Mouse (Mus musculus) mesoderm, embryonic 11.5 days (tissue): ENCODE measurements around the gene Ccdc57.

Experiments
- DNase-seq: peaks from one replicate; pipeline ENCODE4 v3.0.0-alpha.2; 2012; ENCODE audit warnings: low read depth, low spot score

The Ccdc57 gene

DNA sequence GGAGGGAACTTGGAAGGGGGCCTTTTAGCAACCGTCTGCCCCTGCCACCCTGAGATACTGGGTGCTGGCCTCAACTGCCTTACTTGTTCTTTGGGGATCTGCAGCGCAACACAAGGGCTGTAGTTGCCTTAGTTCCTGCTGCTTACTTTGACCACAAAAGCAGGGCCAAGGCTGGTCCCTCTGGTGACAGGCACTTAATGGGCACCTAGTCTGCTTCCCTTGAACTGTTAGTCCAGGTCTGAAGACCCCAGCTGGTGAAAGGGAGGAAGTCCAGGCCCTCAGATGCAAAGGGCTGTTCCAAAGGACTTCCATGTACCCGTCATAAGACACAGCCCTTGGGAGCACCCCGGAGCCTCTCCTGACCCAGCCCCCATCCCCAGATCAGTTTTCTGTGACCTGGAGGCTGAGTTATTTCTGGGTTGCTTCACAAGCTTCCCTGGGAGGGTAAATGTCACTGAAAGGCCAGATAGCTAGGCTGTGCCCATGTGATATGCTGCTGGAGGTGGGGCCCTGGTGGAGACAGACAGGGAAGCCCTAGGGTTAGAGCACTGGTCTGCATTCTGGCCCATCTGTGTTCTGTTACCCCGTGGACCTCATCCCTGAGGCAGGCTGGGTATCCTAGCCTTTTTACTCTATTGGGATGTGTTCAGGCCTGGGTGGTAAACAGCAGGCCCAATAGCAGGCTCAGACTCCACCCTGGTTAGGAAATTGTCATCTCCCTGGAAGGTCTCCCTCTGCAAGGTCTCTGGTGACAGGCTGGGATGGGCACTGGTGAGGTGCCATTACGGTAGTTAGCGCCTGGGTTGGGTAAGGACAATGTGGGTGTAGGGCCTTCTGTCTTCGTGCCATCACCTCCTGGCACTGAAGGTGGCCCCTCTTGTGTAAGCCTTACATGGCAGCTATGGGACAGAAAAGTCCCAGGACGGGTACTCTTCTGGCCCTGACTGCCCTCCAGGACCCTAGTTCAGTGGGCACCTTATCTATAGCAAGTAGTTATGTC lies 19.4 kb upstream of the Ccdc57 start:
- no peak for DNase-seq

DNA sequence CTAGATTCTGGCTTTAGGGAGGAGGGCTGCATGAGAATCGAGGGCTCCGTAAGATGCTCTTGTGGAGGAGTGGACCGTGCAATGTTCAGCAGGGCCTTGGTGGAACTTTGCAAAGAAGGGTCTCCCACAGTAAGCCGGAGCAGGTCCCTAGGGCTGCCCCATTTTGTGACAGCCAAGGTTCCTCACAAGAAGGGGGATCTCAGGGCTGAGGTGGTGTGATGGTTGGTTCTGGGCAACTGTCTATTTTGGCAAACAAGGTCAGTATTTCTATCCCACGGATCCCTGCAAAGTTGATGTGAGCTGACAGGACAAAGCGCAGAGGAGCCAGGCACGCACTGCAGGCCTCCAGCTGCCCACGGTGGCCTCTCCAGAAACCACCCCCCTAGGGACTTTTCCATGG lies 18.6 kb upstream of the Ccdc57 start:
- no peak for DNase-seq

DNA sequence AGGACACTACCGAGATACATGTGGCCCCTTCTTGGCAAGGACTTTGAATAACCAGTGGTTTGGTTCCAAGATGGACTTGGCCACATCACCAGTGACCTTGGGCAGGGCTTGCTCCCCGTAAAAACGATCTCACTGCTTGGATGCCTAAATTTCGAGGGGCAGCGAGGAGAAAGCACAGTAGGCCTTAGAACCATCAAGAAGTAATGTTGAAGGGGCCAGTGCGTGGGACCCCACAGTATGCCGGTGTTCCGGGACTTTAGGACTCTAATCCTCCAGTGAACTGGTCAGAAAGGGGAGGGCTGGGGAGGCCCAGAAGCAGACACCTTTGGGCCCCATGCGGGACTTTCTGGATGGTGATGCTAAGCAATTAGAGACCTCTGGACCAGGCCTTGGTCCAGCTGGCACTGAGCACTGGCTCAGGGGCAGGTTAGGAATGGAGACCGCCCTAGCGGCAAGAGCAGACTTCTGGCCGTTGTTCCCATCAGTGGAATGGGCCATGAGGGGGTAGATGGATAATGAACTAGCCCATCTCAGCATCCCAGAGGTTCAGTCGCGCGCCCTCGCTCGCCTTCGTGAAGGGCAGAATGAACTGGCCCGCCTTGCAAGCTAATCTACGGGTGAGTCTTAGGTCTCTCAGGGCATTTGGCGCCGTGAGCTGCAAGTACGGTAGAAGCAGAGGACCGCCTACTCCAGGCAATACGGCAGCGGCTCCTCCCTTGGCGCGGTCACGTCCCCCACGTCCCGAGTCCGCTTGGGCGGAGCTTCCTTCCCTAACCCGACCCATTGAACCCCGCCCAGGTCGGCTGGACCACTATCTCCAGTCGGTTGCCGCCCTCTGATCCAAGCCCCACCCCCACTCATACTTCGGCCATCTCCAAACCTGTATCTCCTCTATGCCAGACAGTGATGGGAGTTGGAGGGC lies 17.9 kb upstream of the Ccdc57 start:
- peak; percentile 94 for DNase-seq

DNA sequence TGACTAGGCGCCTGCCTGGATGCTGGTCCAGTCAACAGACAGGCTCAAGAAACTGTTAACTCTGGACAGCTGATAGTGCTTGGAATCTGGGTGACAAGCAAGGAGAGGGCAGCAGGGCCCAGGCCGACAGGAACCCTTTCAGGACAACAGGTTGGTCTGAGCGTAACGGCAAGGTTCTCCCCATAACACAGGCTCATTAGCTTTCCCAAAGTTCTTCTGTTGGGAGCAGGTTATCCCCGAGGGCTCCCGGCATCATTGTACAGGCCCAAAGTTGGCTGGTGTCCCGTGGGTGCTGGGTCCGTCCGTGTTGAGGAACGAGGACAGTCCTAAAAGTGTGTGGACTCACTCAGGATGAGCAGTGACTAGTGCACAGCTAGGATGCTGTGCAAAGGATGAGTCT lies 17.2 kb upstream of the Ccdc57 start:
- DNase-seq, result no peak

DNA sequence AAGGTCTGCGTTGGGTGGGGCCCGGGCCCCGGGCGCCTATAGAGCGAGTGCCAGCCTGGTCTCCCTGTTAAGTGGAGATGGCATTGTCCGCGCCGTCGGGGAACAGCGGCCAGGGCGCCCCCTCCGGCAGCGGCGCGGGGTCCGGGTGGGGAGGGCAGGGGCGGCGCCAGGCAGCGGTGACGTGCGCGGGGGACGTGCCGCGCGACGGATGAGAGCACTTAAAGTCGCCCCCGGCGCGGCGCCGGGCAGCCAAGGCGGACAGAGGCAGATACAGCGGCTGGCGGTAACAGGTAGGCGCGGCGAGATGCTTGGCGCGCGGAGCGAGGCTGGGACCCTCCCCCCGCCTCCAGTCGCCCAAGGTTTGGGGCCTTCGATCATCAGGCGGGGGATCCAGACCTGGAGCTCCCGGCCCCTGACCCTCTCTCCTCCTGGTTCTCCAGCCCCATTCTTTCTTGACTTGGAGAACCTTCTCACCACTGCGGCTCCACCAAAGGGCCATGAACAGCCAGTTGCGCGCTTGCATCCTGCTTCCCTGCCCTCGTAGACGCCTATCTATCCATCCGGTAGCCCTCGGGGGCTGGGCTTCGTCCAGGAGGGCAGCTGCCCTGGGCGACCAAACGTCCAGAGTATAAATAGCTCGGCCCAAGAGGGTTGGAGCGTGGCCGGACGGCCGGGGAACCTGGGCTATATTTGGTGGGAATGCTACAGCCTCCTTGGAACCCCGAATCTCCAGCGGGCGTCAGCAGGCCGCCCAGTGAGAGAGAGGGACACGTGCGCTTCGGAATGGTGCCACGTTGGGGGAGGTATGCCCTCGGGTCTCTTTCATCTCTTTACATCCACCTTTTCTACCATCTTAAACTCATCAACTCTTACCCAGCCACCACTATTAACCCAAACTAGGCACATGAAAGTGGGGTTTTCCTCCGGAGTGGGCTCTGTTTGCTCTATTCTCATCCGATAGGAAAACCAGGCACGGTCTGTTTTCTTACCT lies 16.5 kb upstream of the Ccdc57 start:
- DNase-seq, result peak; percentile 77

DNA sequence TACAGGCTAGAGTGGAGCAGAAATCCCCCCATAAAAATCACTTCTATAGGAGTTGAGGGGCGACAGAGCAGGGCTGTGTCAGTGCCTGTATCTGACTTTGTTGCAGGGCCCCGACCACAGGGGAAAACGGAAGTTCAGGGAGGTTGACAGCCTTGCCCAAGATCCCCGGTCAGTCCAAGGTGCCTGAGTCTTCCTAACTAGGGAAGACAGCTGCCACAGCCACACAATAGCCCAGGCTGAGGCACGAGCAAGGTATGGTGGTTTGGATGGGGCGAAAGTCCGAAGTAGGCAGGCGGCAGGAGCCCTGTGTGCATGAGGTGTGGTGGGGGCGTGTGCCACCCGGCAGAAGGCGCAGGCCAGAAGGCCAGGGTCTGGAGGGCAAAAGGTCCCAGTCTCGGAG lies 15.7 kb upstream of the Ccdc57 start, which contains the start of gene Slc16a3:
Slc16a3 (plus strand) TSS at position 153 of the 400 bp plus-strand sequence.
- DNase-seq, result no peak

DNA sequence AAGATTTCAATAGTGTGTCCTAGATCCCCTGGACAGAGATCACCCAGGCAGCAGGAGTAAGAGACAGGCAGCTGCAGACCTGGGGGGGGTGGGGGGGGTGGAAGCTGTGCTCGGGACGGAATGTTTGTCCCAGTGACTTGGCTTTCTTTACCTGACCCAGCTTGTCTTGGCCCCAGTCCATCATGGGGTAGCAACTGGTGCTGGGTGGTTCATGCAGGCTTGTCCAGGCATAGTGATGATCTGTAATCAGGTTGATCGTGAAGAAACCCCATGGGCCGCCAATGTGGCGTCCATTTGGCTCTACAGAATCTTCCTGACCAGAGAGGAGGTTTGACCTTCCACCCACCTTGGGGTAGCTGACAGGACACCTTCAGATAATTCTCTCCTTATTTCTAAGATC lies 13.3 kb upstream of the Ccdc57 start:
- DNase-seq, result no peak

DNA sequence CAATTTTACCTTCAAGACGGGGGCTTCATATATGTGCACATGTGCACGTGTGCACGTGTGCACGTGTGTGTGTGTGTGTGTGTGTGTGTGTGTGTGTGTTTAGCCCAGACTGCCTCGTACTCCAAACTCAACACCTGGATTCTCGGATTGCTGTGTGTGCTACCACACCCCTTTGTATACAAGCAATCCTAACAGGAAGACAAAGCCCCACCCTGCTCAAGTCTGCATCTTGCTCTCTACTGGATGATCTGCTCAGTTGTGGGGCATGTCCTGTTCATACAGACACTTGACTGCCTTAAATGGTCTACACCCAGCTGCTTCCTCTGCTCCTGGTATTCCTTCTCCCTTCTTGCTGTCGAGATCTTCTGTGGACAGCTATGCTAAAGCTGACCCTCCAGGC lies 12.6 kb upstream of the Ccdc57 start:
- DNase-seq, result no peak

DNA sequence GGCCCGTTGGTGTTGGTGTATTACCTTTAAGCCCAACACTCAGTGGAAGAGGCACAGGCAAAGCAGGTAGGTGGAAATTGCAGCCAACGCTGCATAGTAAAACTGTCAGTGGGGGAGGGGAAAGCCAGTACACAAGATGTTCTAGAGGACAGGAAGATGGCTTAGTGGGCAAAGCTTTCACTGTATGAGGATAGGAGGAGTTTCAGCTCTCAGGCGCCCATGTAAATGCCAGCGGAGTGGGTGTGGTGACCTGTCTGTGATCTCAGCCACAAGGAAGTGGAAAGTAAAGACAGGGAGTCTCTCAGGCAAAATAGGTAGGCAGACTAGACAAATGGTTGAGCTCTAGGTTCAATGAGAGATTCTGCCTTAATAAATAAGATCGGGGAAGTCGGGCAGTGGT lies 8.3 kb upstream of the Ccdc57 start:
- DNase-seq, result no peak

DNA sequence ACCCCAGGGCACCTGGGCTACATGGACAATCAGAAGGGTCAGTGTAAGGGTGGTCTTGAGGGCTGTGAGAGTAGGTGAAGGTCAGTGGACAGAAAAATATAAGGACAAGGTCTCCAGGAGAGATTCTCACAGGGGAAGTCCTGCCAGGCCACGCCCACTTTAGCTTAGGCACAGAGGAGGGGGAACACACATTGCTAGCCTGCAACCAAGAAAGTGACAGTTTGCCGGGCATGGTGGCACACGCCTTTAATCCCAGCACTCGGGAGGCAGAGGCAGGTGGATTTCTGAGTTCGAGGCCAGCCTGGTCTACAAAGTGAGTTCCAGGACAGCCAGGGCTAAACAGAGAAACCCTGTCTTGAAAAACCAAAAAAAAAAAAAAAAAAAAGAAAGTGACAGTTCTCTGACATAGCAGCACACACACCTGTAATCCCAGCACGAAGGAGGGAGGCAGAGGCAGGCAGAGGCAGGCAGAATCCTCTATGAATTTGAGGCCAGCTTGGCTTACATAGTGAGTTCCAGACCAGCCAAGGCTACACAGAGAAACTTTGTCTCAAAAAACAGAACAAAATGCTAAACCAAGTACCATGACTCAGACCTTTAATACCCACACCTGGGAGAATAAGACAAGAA lies 7.2 kb upstream of the Ccdc57 start:
- DNase-seq, result no peak

DNA sequence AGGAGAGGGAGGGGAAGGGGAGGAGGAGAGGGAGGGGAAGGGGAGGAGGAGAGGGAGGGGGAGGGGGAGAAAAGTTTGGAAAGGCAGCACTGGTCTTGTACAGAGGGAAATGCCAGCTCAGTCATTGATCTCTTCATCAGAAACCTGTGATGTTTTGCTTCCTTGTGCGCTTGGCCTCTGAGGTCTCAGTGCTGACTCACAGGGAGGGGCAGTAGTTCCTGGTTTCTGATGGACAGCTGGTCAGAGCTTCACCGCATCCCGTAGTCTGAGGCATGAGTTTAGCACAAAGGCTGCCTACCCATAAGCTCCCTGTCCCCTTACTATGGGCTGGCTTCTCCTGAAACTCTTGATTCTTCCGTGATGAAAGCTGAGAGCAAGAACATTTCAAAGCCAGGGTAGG lies 6.1 kb upstream of the Ccdc57 start:
- no peak for DNase-seq

DNA sequence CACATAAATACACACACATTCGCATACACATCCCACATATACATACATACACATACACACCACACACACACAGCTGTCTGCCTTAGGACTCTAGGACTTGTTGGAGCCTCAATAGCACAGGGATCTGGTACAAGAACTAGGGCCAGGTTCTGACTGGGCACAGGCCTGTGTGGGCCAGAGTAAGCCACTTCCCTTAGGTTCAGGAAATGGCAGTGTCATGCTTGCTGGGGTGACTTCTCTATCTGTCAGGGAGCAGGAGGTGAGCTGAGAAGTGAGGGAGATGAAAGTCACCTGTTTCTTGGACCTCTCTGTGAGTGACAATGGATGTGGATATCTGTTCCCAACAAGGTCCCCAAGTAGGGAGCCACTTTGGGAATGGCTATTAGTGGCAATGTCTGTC lies 5.3 kb upstream of the Ccdc57 start:
- DNase-seq, result no peak

DNA sequence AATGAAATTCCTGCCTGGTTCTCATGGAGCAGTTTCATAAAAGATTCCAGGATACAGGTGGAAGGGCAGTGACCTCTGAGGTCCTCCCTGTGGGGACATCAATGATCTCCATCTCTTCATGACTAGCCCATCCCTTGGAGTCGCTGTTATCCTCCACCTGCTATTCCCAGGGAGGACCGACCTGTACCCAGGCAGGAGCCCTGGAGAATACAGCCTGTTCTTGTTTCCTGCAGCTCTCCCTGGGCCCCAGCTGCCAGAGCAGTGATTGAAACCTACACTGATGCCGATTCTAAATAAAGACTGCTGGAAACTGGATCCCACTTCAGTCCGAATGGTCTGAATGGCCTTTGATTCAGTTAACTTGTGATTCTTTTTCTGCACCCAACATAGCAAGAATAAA lies 1.2 kb downstream of the Ccdc57 start:
- no peak for DNase-seq

DNA sequence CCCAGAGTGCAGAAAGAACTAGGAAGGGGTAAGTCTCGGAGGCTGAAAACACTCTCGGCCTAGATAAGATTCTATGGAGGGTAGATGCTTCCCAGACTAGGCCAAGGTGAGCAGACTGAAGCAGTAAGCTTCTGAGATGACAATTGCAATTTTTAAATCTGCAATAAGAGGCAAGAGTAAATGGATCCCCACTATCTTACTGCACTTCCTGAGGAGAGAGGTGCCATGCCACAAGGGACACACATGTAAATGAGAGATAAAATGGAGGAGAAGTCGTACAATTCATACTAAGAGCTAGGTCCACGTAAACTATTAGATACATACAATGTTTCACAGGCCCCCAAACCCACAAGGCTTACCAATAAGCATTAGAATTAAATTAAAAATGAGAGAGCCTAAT lies 4.2 kb downstream of the Ccdc57 start:
- no peak for DNase-seq

DNA sequence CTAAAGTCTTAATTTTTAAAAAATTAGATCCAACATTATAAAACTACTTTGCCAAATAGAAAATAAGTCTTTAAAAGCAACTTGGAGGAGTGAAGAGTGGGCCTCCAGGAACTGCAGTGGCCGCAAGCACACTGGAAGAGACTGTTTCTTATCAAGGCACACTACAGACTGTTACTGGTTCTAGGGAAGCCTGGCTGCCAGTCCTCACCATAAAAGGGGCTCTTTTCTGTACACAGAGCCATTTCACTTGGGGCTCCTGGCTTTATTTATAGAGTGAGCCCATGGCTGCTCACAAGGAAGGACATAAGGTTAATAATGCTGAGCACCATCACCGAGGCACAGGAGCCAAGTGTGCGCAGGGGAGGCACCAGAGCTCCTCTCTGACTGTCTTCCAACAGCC lies 10.1 kb downstream of the Ccdc57 start:
- DNase-seq, result no peak

DNA sequence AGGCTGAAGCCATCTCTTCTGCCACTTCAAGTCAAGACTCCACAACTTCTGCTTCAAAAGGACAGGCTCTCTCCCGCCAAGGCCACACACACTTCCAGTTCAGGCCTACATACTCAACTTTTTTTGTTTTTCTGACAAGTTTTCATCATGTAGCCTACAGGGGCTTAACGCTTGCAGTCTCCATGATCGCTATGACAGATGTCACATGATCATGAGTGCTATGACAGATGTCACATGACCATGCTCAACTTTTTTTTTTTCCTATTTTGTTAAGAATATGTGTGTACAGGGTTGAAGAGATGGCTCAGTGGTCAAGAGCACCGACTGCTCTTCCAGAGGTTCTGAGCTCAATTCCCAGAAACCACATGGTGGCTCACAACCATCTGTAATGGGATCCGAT lies 14.9 kb downstream of the Ccdc57 start:
- DNase-seq, result no peak

DNA sequence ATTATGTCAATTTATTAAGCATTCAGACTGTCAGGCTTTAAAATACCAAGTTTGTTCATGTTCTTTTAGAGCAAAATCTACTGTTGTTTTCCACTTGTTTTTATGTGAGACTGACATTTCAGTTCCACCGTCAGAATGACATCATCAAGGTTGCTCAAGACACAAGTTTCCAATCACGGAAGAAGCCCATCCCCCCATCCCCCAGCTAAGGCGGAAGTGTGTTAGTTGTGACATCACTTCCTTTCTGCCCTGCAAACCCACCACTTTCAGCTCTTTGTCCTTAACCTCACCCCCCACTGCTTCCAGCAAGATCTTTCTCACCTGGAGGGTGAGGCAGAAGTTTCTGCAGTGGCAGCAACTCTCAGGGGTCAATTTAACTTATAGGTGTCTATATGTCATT lies 16.2 kb downstream of the Ccdc57 start:
- DNase-seq, result peak; percentile 25

DNA sequence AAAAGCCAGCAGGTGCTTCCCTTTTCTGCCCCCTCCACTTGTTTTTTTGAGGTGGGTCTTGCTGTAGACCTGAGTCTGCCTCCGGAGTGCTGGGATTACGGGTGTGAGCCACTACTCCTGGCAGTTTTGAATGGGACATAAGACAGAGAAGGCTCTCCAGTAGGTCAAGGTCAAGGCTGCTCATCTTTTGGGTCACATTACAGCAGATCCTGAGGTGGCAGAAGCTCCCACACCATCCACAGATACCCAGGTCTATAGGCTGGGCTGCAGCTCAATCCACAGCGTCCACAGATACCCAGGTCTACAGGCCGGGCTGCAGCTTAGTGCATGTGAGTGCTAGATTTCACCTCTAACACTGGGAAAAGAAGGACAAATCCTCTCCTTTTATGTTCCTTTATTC lies 18.9 kb downstream of the Ccdc57 start:
- DNase-seq, result no peak

DNA sequence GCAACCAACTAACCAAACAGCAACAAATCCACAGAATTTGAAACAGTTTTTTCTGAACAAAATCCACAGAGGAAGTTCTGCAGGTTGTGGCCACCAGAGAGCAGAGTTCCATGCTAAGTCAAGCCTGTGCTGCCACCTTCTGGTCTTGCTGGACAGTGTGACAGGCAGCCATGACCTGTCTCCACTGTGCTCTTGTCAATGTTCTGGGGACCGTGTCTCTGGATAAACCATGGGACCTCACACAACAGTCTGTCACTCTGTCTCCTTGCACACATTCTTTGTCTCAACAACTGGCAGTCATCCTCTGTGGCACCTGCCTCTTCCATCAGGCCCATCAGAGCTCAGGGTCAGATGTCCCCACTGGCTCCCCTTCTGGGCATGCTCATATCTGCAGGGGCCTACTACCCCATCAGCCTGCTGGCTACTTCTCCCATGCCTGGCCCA lies 27.2 kb downstream of the Ccdc57 start:
- DNase-seq, result peak; percentile 73

DNA sequence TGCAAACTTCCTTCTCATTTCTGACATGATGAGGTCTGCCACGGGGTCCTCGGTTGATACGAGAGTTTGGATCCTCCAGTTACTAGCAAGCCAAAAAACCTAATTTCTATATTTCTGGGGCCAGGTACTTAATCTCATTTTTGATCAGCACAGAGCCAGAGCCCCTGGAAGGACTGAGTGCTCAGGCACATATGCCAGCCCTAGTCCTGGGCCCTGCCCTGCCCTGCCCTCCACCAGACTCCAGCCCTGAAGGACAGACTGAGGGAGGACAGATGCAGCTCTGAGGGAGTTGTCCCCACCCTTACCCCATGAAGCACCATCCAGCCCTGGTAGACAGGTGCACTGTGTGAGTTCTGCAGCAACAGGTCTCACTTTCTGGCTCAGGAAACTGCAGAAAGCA lies 28.1 kb downstream of the Ccdc57 start:
- DNase-seq, result no peak
